Mouse (Mus musculus): ENCODE results near the gene Ccm2l. TPM values are rescaled to one million over a fixed set of nuclear protein-coding genes. Genes with fewer than 3 reads are reported as not detected.

Ccm2l gene
- total RNA-seq, 2 experiments from 2014 or later = not detected

DNA sequence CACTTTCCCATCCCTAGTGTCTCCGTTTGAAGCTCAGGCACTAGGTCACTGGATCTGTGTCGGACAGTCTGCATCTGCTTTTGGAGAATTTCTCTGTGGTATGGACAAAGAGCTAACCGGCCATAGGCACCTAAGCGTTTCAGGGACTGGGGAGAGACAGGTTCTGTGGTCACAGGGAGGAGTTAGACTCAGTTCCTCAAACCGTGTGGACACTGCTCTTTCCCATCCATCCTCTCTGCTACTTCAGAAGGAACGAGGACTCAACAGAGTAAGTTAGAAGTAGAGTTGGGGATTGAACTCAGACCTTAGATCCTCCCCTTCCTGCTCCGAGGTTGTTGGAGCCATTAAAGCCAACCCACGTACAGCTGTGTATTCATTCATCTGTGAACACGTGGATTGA is 14.2 kb upstream of the Ccm2l start:
- no peak for ATAC-seq (replicated peaks; ENCODE audit: low FRiP score, poor library complexity, severe bottlenecking)

DNA sequence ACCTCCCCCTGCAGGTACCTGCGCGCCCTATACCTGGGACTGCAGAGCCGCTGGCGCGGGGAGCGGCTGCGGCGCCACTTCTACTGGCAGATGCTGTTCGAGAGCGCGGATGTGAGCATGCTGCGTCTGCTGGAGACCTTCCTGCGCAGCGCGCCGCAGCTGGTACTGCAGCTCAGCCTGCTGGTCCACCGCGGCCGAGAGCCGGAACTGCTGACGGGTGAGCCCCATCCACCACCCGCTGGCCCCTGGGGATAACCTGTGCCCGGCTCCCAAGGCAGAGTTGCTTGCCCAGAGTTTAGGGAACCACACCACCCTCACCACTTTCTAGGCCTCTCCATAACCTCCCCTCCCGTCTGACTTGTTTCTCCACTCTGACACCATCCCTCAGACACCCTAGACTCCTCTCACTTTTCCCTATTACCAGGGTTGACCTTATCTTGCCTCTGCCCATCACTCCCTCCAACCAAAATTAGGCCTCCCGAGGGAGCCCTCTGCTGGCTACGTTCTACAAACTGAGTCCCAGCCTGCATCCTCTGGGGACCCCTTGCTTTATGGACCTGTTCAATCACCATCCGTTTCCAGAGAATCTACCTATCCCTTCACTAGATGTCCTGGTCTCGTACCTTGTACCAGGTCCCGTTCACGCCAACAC is 12.9 kb upstream of the Ccm2l start:
- no peak for ATAC-seq (replicated peaks; ENCODE audit: low FRiP score, poor library complexity, severe bottlenecking)

DNA sequence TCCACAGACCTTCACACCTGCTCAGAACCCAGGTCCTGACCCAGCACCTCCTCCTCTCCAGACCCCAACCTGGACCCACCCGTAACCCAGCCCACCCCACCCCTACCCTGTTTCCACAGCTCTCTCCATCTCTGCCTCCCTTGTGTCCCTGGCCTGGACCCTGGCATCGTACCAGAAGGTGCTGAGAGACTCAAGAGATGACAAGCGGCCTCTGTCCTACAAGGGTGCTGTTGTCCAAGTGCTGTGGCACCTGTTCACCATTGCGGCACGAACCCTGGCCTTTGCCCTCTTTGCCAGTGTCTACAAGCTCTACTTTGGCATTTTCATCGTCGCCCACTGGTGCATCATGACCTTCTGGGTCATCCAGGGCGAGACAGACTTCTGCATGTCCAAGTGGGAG is 11.9 kb upstream of the Ccm2l start:
- ATAC-seq (replicated peaks; ENCODE audit: low FRiP score, poor library complexity, severe bottlenecking) = no peak

DNA sequence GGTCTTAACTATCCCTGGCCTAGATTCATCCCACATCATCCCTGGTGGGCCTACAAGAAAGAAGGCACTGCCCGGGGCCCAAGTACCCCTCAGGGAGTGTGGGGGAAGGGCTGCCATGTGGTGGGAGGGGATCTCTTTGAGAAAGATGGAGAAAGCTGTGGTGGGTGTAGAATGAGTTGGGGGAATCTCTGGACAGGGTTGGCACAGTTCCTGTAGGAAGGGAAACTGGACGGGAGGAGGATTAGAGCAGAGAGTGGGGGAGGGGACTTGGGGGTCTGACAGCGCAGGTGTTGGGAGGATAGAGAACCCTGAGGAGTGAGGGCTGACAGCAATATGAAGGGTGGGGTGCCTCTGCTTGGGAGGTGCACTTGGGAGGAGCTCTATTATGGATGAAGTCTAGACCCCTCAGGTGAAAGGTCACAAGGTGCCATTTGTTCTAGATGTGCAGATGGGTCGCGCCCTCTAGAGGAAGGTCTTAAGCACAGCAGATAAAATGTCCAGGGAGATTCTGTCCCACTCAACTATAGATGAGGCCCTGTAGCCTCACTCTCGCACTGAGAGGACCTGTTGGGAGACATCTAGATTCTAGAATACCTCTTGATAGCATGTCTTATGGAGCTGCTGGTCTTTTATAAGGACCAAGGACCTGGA is 10.4 kb upstream of the Ccm2l start:
- no peak for ATAC-seq (replicated peaks; ENCODE audit: low FRiP score, poor library complexity, severe bottlenecking)

DNA sequence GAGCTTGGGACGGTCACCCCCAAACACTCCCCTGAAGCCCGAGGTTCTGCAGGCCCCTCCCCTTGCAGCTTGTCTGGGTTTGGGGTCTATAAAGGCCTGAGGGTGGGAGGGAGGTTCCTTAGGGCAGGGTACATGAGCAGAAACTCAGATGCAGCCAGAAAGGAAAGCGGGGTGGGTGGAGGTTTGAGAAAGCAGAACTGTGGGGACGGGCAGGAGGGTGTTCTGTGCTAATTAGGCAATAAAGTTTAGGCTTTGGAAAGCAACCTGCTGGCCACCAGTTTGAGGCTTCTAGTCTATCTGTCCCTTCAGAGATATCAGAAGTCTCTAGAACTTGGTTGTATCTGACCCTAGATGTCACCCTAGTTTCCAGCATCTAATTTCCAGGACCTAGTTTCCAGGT is 7.4 kb upstream of the Ccm2l start:
- no peak for ATAC-seq (replicated peaks; ENCODE audit: low FRiP score, poor library complexity, severe bottlenecking)

DNA sequence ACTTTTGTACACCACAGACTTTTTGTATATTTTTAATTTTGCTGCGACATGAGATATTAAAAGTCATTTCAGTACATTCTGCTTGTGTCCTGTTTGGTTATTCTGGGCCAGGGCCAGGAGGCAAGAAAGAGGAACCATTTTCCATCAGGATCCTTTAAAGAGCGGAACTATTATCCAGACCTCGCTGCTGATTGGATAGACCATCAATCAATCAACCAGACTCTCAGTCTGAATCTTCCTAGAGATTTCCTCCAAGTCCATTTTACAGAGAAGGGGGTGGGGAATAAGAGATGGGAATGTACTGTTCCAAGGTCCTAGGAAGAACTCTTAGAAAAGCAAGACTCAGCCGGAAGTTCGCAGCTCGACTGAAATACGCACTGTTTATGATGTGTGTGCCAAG is 5.5 kb upstream of the Ccm2l start:
- ATAC-seq (replicated peaks; ENCODE audit: low FRiP score, poor library complexity, severe bottlenecking) = no peak

DNA sequence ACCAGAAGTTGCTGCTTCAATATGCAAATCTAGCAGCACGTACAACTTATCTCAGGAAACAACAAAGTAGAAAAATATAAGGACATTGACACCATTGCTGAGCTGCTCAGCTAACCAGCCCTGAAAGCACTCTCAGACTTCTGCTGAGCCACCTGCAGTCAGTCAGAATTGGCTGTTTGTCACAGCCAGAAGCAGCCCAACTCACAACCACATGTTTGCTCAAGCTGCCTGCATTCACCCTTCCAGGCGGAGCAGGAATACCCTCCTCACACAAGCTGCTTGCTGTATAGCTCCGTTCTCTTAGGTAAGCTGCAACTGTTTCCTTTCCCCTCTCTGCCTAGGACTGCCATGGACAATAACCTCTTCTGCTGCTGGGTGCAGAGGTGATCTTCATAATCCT is 2.4 kb upstream of the Ccm2l start:
- no peak for ATAC-seq (replicated peaks; ENCODE audit: low FRiP score, poor library complexity, severe bottlenecking)

DNA sequence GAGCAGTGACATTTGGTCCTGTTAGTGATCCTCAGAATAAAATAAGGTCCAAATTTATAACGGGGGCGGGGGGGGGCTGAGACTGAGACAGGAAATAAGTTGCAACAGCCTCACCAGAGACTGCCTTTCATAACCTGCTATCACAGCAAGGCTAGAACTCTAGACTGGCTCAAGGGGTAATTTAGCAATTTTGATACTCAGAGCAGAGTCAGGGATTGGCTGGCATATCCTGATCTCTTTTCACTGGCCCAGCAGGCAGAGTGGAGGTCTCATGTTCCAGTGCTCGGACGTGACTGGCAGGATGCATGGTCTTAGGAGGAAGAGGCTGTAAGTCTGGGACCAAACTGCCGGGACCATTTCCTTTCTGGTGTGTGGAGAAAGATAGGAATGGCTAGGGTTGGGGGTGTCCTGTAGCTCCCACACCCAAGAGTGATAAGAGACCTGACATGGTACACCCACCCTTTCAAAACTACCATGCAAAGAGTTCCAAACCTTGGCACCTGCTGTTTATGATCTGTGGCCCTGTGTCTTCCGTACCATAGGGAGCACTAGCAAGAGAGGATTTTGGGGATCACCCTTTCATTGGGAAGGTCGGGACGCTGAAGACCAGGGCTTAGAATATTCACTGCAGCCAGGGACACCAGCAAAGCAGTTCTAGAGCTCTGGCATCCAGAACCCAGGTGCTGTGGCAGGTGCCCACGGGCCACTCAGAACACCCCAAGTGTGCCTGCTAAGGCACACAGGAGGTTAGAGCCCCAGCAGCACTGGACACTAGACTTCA is 1.4 kb upstream of the Ccm2l start:
- no peak for ATAC-seq (replicated peaks; ENCODE audit: low FRiP score, poor library complexity, severe bottlenecking)

DNA sequence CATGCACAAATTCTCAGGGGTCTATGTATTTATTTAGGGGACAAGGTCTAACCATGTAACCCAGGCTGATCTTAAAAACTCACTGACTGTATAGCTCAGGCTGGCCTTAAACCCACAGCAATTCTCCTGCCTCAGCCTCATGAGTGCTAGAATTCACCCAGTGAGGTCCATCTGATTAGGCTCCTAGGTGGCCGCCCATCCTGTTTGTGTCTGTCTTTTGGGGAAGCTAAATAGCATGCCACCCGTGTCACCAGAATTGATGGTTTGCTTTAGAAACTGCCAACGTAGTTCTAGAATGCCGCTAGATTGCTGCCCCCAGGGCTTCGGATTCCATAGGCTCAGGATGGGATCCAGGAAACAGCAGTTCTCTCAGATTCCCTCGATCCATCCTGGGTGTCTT is 1.2 kb downstream of the Ccm2l start:
- ATAC-seq (replicated peaks; ENCODE audit: low FRiP score, poor library complexity, severe bottlenecking) = no peak

DNA sequence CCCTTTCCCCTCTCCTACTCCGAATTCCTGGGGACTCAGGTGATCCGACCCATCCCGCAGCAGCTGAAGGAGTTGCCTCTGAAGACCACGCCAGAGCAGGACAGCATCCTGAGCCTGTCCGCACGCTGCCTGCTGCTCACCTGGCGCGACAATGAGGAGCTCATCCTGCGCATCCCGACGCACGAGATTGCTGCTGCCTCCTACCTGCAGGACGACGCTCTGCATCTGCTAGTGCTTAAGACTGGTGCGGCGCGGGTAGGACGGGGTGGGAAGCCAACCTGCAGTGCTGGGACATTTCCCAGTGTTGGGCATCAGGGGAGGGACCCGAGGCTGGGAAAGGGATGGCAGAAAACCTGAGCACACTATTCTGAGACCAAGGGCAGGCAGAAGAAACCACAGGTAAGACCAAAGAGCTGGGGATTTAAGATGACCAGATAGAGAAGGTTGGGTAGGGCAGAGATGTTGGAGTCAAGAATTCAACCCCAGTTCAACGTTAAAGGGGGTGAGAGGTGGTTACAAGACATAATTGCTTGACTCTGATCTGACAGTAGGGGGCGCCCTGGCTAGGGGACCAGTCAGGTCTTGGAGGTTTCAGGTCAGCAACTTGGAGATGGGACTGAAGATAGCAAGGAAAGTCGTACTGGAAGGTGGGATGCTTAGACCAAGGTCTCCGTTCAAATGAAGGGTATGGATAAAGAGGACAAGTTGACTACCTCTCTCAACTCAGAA is 5.2 kb downstream of the Ccm2l start:
- ATAC-seq (replicated peaks; ENCODE audit: low FRiP score, poor library complexity, severe bottlenecking) = no peak

DNA sequence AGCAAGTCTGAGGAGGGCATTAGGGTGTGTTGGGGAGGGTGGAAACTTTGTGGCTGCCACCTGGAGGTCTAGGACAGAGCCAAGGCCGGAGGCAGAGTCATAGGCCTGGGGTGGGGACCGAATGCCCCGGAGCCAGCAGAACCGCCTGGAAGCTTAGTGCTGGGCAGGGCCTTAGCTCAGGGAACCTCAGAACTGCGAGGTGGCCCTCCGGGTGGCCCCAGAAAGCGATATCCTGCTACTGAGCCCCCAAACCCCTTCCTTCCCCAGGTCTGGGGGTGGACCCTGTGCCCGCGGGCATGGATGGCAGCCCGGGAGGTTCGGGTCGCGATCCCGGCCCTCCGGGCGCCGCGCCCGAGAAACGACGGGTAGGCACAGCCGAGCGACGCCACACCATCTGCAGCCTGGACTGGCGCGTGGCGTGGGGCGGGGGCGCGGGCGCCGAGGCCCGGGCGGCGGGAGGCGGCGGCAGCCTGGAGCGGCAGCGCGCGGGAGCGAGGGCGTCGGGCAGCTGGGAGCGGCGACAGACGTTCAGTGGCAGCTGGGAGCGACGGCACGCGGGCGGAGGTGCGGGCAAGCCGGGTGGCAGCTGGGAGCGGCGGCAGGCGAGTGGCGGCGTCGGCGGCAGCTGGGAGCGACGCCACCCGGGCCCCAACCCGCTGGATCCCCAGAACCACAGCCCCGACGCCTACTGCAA is 5.9 kb downstream of the Ccm2l start:
- no peak for ATAC-seq (replicated peaks; ENCODE audit: low FRiP score, poor library complexity, severe bottlenecking)

DNA sequence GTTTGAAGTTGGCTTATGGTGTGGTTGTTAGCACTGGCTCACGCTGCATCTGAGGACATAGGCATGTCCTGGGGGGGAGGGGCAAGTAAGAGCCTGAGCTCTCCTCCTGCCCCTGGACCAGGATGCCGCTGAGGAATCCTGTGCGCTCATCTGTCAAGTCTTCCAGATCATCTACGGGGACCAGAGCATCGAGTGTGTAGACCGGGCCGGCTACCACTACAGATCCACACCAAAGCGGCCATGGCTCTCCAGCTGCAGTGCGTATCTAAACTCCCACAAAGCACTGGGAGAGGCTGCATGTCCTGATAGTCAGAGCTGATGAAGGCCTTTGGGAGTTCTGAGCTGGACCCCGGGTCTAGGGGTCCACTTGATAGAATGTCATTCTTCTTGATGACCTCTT is 8.9 kb downstream of the Ccm2l start:
- no peak for ATAC-seq (replicated peaks; ENCODE audit: low FRiP score, poor library complexity, severe bottlenecking)

DNA sequence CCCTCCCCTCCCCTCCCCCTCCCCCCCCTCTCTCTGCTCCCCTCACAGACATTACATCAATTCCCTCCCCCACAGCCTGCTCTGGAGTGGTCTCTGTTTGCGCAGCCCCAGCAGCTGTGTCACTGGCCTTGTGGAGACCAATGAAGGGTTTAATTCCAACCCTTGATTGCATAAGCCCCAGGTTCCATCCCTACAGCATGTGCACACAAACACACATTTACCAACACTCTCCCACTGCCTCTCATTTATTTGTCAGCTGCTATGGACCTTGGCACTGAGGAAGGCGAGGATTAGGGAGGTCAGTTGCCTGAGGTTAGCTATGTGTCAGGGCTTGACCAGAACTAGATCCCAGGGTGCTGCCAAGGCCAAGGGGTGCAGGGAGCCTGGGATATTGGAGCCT is 10.2 kb downstream of the Ccm2l start:
- no peak for ATAC-seq (replicated peaks; ENCODE audit: low FRiP score, poor library complexity, severe bottlenecking)

DNA sequence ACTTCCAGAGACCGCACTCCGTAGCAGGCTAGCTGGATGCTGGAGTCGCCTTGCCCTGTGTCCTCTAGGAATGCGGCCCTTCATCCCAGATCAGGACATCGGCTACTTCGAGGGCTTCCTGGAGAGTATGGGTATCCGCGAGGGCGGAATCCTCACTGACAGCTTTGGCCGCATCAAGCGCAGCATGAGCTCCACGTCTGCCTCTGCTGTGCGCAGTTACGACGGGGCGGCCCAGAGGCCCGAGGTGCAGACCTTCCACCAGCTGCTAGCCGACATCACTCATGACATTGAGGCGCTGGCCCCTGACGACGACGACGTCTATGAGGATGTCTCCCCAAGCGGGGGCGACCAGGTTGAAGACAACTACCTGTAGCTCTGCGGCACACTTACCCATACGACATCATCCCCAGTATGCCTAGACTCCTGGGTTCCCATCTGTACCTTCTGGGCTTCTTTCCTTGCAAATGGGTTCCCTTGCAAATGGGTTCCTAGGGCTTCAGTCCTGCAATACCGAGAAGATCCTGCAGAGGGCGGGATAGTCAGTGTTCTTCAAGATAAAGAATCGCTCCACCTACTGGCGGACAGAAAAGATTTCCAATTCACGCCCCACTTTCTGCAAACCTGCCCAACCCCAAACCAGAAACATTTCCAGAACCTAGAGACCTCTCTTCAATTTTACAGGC is 15.2 kb downstream of the Ccm2l start:
- peak; percentile 60 for ATAC-seq (replicated peaks; ENCODE audit: low FRiP score, poor library complexity, severe bottlenecking)

DNA sequence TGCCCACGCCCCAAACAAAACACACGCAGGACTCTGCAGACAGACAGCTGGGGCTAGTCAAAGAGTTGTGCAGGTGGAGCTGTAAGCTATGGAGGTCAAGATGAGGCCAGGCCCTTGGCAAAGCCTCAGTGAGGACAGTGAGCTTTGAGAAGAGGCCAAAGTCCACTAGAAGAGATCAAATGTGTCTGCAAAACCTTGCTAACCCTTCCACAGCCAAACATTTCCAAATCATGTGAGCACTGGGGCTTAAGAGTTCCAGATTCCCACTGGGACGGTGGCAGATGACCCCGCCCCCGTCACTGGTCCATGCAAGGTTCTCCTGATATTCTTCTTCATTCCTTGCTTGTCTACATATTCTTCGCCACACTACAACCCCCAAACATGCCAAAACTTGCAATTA is 16.1 kb downstream of the Ccm2l start:
- ATAC-seq (replicated peaks; ENCODE audit: low FRiP score, poor library complexity, severe bottlenecking) = no peak

DNA sequence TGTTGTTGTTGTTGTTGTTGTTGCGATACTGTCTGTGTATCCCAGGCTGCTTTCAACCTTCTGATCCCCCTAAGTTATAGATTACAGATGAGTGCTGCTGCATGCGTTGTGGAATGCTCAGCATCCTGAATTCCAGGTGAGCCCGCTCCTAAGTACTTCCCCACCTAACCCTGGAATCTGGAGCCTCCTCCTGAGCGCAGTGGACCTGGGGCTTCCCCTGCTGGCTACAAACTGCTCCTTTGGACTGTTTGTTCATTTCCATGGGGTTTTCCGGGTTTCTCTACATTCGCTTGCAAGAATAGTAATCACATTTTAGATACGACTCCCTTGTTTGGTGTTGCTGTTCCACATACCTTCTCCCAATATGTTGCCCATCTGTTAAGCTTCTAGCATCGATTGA is 17.5 kb downstream of the Ccm2l start:
- ATAC-seq (replicated peaks; ENCODE audit: low FRiP score, poor library complexity, severe bottlenecking) = no peak

DNA sequence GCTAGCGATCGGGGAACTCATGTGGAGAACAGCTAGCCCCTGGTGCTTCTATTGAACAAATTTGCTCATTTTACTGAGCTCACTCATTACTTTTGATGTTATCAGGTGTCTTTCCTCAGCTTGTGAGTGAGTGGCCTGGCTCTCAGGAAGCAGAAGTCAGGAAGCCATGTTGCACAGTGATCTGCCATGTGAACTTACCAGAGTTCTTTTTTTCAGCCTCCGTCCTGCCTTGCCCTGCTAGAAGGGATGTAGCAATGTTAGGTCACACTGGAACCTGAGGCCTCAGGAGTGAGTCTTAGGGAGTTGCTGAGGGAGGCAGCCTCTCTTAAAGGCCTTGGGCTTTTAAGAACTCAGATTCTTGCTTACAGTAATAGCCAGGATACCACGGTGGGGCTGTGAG is 18.1 kb downstream of the Ccm2l start:
- no peak for ATAC-seq (replicated peaks; ENCODE audit: low FRiP score, poor library complexity, severe bottlenecking)

DNA sequence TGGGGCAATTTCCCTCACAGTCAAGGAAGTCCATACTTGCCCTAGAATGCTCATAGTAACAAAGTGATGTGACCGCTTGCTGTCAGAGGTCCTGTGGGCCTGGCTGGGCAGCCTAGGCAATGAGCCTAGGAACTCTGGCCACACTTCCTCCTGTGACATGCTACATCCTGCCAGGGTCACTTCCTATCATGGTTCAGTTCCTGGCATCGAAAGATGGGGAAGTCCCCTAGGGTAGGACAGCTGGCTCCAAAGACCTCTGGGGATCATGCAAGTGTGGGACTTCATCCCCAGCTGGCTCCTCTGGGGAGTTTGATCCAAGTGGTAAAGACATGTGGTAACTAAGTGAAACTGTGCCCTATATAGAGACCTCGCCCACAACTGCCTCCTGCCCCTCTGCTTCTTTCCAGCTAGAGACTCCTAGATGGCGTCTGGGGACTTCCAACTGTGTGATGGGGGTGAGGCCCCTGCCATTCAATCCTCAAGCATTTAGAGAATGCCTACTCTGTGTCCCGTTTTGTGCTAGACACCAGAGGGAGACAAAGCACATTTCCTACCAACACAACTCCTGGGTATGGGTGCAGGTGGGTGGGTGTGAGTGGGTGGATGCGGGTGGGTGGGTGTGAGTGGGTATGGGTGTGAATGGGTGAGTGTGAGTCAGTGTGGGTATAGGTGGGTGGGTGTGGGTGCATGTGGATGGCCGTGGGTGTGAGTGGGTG is 18.7 kb downstream of the Ccm2l start:
- ATAC-seq (replicated peaks; ENCODE audit: low FRiP score, poor library complexity, severe bottlenecking) = no peak

DNA sequence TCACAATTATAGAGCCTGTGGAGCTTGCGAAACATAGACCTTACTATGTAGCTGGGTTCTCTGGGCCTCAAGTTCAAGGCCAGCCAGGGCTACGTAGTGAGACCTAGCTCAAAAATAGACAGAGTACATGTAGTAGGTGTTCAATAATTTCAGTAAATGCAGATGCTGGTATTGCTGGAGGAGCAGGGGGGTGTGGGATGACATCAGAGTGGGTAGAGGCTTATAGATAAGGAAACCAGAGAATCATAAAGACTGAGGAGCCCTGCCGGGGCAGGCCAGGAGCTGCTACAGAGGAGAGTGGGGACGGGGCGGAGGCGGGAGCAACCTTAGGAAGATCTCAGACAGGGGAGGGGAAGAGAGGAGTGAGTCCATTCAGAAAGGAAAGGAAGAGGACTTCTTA is 19.8 kb downstream of the Ccm2l start:
- ATAC-seq (replicated peaks; ENCODE audit: low FRiP score, poor library complexity, severe bottlenecking) = no peak

Measured in erythroid progenitor cell, adult 5-6 weeks (primary cell).